Mouse (Mus musculus) kidney, postnatal 14 days (tissue): ENCODE results near the gene Riok2.

ENCODE experiments used
- DNase-seq: peaks from one replicate; pipeline ENCODE4 v3.0.0; 2022; ENCODE audit warnings: mixed read lengths

Riok2 gene

DNA sequence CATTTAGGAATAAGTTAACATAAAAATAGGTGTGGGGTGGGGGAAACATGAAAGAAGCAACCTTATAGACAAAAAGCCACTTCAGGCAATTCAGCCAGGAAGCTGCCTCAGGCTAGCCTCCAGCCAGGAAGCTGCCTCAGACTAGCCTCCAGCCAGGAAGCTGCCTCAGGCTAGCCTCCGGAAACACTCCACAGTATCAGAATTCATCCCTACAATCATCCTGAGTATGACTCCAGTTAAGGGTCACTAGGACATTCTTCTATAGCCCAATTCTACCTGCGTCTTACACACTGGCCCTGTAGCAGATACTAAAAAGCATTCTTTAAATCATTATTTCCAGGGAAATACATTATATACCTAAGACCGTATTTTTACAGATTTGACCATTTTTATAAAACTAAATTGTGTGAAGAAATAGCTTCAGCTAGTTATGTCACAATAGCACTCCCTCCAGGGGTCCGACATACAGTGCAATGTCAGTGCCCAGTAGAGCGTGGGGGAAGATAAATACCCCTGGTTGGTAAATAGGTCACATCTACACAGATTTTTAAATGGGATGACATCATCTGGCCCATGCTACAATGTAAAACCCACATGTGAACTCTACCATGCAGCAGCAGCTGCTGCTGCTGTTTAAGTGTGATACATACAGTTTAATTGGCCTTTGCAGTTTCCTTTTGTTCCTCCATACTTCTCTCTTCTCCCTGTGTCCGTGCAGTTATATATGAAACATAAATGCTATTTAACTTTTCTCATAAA, 34.8 kb downstream of the Riok2 start:
- no peak for DNase-seq

DNA sequence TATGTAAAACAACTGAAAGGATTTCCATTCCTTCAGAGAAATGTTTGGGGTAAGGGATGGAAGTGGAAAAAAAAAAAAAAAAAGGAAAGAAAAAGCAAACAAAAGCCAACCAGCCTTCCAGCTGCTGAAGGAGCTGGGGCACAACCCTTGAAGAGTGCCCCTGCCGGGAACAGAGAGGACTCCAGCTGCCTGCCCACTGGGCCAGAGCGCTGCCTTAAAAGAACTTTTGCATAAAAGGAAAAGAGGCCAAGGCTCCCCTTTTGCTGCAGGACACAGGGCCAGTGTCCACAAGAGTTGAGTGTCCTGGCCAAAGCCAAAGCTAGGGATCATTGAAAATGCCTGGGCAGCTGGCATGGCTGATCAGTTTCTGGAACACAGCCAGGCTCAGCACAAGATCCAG, 35.5 kb downstream of the Riok2 start:
- peak; percentile 3 for DNase-seq

DNA sequence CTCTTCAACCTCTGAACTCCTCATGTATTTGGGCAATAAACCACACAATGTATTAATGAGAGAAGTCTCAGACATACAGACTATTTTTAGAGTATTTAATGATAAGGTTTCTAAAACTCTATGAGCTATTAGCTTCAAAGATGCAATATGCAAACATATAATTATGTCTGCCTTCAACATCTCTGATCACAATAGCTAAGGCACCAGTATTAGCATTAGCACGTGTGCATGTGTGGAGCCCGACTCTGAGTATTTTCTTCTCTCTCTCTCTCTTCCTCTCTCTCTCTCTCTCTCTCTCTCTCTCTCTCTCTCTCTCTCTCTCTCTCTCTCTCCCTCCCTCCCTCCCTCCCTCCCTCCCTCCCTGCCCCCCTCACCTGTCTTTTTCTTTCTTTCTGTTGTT, 37.3 kb downstream of the Riok2 start:
- DNase-seq, result no peak

DNA sequence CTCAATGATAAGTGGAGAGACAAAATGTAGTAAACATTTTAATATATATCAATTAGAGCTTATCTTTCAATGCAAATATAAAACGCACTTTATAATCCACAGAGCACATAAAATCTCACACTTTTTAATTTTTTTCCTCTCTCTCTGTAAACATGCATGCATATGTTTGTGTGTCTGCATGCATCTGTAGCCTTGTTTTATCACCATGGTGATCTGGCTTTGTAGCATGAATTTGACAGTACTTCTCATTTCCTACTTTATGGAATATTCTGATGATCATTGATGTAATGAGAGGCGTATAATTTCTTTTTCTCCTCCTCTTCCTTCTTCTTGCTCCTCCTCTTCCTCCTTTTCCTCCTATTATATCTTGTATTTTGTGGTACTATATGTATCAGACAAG, 38.1 kb downstream of the Riok2 start:
- no peak for DNase-seq

DNA sequence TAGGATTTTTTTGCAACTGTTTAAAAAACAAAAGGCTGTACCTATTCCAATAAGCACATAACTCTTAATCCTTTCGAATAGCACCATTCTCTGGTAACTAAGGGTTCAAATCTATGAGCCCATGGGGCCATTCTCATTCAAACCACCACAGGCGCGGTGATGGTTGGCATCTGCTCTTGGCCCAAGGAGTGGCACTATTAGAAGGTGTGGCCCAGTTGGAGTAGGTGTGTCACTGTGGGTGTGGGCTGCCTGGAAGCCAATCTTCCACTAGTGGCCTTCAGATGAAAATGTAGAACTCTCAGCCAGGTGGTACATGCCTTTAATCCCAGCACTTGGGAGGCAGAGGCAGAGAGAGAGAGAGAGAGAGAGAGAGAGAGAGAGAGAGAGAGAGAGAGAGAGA, 40.1 kb downstream of the Riok2 start:
- no peak for DNase-seq

DNA sequence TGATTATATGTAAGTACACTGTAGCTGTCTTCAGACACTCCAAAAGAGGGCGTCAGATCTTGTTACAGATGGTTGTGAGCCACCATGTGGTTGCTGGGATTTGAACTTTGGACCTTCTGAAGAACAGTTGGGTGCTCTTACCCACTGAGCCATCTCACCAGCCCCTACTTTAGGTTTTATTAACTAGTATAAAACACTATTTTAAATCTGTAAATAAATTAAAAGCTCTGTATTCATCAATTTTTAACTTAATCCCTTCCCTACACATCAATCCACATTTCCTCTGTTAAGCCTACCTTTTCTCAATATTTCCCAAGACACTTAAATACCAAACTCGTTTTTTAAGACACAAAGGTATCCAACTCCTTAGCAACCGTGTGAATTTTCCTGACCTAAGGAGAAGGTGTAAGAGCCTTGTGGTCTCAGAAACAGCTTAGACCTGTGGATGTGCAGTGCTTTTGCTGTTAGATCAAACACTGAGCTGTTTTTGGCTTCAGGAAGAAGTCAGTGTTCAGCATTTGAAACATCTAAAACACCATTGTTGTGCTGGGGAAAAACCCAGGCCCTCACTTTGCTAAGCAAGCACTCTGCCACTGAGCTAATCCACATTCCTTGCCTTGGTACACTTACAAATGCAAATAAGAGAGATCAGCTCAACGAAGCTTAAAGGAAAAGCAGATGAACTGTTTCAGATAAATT, 50.6 kb downstream of the Riok2 start:
- DNase-seq, result no peak

DNA sequence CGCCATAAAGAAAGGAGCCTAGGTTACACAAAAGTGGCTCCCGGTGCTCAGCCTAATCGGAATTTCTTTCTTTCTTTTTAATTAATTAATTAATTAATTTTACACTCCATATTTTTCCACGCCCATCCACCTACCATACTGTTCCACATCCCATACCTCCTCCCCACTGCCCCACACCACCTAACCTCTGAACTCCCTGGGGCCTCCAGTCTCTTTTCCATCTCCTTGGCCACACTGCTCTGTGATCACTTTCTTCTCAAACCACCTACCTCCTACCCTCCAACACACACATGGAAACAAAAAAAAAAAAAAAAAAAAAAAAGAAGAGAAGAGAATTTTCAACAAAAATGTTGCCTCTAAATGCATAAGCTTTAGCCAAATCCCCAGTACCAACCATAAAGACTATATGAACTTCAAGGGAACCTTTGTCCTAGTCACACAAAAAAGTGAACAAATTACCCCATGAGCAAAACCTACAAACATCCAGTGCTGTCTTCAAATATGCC, 51.3 kb downstream of the Riok2 start:
- no peak for DNase-seq

DNA sequence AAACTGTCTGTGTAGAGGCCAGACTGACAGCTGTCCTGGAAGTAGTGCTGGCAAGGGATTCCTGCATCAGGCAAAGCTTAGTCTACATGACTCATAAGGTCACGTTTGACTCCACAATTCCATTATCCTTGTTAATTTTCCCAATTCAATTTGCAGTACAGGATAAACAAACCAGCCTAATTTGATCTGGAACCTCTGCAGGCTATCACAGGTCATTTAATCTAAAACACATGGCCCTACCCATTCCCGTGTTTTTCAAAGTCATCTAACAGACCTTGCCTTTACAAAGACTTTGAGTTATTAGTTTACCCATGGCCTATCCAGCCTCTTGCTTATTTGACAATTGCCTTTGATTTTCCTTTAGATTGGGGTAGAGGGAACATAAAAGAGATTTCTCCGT, 51.8 kb downstream of the Riok2 start:
- no peak for DNase-seq

DNA sequence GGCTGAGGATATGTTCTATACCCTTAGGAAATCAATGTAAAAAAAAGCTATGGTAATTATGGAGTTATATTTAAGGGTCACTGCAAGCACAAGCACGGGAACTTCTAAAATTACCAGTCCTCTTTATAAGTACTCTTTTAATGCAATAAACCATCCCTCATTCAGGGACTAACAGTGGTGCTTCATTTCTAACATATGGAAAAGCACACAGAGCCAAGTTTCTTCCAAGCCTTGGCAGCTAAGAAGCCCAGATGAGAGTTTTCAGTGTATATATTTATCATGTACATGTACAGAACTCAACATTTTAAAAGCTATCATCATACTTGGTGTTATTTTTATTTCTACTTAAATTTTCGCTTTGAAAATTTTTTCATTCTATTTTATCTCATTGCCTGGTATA, 54.8 kb downstream of the Riok2 start:
- no peak for DNase-seq

DNA sequence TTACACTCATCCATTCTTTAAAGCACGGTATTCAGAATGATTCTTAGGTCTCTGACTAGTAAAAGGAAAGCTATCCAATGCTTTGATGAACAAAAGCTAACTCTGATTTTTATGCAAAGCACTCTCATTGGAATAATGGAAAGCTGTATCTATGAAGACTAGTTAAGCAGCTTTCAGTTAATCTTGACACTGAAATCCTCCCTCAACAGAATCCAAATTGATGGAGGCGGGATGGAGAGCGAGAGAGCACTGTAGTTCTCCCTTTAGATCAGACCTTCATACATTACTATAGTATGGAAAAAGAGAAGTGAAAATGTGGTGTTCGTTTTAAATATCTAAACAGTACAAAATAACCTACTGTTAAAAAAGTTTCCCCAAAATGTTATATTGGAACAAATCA, 59.6 kb downstream of the Riok2 start:
- no peak for DNase-seq

DNA sequence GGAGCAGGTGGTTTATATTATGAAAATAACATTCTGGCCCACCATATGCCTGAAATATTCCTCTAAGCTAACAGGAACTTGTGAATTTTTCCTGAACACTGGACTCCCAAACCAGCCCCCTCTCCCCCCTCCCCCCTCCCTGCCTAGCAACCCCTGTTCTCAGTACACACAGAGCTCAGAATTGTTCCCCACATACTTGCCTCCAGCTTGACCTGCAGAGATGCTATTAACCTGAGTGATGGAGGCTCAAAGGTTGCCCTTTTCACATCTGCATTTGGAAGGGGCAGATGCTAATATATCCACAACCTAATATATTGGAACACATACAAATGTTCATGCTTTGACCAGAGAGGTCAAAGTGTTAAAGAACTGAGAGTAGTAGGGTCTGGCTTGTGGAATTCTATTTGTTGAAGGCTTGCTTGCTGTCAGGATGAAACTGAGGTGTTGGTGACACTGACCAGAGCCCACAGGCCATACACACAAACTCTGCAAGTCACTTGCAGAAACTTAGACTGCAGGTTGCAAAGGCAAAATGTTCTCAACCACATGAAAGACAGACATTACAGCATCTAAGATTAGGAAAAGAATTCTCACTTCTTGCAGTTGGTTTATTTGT, 64.6 kb downstream of the Riok2 start:
- DNase-seq, result no peak

DNA sequence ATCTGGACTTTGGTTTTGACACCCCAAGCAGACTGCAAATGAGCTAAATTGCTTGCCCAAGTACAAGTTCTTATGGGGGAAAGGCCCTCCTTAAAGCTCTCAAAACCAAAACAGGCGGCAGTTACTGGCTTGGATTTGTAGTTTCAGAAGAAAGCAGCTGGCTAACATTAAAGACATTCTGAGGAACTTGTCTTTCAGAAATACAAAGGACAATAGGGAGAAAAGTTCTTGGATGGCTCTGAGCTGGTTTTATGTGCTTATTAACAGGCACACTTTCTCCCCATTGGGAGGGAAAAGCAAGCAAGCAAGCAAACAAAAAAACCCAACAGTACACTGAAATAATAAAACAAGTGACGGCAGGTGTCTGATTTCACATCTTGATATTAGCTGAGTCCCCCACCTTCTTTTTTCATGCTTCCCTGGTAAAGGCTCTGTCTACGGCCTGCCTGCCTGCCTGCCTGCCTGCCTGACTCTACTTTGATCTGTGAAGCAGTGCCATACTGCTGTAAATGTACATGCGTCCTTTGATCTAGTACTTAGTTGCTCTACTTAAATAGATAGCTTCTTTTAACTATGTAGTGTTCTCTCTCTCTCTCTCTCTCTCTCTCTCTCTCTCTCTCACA, 67.9 kb downstream of the Riok2 start:
- DNase-seq, result no peak

DNA sequence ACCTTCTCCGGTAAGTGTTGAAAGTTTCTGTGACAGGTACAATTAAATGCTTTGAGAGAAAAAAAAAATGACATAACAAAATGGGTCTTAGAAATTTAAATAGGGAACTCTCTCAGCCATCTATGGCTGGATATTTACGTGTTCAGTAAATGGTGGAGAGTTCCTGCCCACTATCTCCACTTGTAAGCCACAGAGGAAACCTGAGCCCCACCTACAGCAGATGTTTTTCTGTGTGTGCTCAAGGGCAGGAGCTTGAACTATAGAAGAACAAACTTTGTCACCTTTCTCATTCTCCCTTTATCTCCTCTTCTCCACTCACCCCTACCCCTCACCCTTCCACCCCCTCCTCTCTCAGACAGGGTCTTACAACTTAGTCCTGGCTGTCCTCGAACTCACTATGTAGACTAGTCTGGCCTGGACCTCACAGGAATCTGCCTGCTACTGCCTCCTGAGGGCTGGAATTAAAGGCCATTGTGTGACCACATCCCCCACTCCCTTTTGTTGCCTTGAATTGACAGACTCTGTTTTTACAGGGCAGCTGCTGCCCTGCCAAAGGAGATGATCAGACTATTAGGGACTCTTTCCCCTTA, 70.3 kb downstream of the Riok2 start:
- no peak for DNase-seq
